In the genomic region with DNA sequence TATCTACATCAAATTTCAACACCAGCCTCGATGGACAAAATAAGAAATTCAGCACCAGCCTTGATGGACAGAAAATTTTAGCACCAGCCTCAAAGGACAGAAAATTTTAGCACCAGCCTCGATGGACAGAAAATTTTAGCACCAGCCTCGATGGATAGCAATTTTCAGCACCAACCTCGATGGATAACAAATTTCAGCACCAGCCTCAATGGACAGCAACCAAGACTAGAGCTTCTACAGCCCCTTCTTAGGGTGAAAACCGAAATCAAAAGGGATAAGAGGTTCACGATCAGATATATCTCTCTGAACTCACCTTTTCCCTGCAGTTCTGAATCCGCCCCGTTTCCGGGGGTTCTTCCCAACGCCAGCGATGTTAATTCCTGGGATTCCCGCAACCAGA, we compare ENCODE assay signal across 38 mouse cellular contexts. TPM values are rescaled to one million over a fixed set of nuclear protein-coding genes. Genes with fewer than 3 reads are reported as not detected.
"Had no signal": no experiment of that assay in that cellular context is flagged by ENCODE, and none has a peak within 500 bp of the region (broad histone marks: within the 10 kb centered on the region; RNA-seq: fewer than 3 reads in every experiment).

No protein-coding gene starts in this region.

RNA-seq across cellular contexts. Expression of a gene that starts 34.0 kb away (rescaled TPM):
- total RNA-seq: gastrocnemius, adult 18-20 months; gastrocnemius, adult 8-10 months; gastrocnemius, postnatal 14 days; gastrocnemius, postnatal 36 days; heart, adult 18-20 months; heart, adult 8-10 months; heart, postnatal 10 days; heart, postnatal 25 days; heart, postnatal 4 days; layer of hippocampus, adult 18-20 months; layer of hippocampus, adult 8-10 months; layer of hippocampus, postnatal 14 days; layer of hippocampus, postnatal 36 days; left cerebral cortex, adult 18-20 months; left cerebral cortex, adult 8-10 months; left cerebral cortex, postnatal 10 days; left cerebral cortex, postnatal 25 days; left cerebral cortex, postnatal 4 days; liver, adult 2 months had no signal
- polyA plus RNA-seq: gonadal fat pad, adult 2 months; heart, embryonic 10.5 days; heart, embryonic 12.5 days; heart, embryonic 14.5 days; heart, embryonic 16.5 days; hindbrain, embryonic 10.5 days; hindbrain, embryonic 12.5 days; hindbrain, embryonic 14.5 days; hindbrain, embryonic 16.5 days; inflammation-experienced regulatory T-cells, adult 6 months; intestine, embryonic 15.5 days; intestine, postnatal 0 days; kidney, embryonic 14.5 days; kidney, embryonic 16.5 days; large intestine, adult 2 months; limb, embryonic 13.5 days; limb, embryonic 15.5 days; liver, adult 2 months; liver, embryonic 12.5 days; liver, embryonic 14.5 days had no signal

RNA-seq across cellular contexts. Expression of a gene that starts 52.3 kb away (rescaled TPM):
- total RNA-seq: gastrocnemius, adult 18-20 months; gastrocnemius, adult 8-10 months; gastrocnemius, postnatal 14 days; gastrocnemius, postnatal 36 days; heart, adult 18-20 months; heart, adult 8-10 months; heart, postnatal 10 days; heart, postnatal 25 days; heart, postnatal 4 days; layer of hippocampus, adult 18-20 months; layer of hippocampus, adult 8-10 months; layer of hippocampus, postnatal 14 days; layer of hippocampus, postnatal 36 days; left cerebral cortex, adult 18-20 months; left cerebral cortex, adult 8-10 months; left cerebral cortex, postnatal 10 days; left cerebral cortex, postnatal 25 days; left cerebral cortex, postnatal 4 days; liver, adult 2 months had no signal
- polyA plus RNA-seq: gonadal fat pad, adult 2 months; heart, embryonic 10.5 days; heart, embryonic 12.5 days; heart, embryonic 14.5 days; heart, embryonic 16.5 days; hindbrain, embryonic 10.5 days; hindbrain, embryonic 12.5 days; hindbrain, embryonic 14.5 days; hindbrain, embryonic 16.5 days; inflammation-experienced regulatory T-cells, adult 6 months; intestine, embryonic 15.5 days; intestine, postnatal 0 days; kidney, embryonic 14.5 days; kidney, embryonic 16.5 days; large intestine, adult 2 months; limb, embryonic 13.5 days; limb, embryonic 15.5 days; liver, adult 2 months; liver, embryonic 12.5 days; liver, embryonic 14.5 days had no signal
